Mouse (Mus musculus): Measurements from ENCODE around the gene Ccdc125.

Gene Ccdc125

DNA sequence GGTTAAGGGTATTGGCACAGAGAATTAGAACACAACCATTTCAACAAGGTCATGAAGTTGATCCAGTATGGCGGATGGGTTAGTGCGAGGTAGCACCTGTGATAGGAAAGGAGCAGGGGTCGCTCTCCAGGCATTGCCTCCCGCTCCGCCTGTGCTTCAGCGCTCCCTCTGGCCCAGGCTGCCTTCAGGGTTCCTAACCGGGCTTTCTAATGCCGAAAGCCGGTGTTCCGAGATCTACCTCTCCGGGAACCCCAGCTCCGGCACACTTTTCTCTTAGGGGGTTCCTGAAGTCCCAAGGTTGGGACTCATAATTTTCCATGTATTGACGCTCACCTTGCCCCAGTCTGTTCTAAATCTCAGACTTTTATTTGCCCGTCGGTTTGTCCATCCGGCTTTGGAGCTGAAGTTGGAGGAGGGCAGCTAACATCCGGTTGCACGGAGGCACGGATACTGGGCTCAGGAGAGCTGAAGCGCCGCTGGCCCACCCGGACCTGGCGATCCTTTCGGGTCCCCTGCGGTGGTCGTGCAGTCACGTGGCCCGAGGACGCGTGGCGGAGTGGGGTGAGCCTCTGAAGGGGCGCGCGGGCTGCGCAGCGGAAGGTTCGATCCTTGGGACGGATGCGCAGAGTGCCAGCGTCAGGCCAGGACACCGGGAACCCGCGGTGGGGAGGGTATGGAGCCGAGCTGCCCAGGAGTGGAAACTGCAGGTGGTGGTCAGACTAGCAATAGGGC lies at the start of gene Ccdc125:
Gene Ccdc125, plus strand, starts transcription at position 427 of the 732 bp plus-strand sequence.
- DNase-seq (ENCODE audit: low spot score): peak; percentile 2

DNA sequence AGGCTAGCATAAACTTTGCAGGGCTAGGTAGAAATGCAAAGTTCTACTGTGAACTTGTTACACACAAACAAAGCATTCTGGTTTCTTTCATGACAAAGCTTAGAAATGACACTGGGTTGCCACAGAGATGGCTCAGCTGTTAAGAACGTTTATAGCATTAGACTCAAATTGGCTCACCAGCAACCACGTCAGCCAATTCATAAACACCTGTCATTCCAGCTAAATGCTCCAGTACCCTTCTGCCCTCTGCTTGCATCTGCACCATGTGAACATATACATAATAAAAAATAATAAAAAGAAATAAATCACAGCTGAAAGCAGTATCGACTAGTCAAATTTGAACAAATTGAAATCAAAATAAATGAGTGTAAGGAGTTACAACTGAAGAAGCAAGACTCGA lies 47.3 kb upstream of the Ccdc125 start:
- no peak for DNase-seq (ENCODE audit: low spot score)

DNA sequence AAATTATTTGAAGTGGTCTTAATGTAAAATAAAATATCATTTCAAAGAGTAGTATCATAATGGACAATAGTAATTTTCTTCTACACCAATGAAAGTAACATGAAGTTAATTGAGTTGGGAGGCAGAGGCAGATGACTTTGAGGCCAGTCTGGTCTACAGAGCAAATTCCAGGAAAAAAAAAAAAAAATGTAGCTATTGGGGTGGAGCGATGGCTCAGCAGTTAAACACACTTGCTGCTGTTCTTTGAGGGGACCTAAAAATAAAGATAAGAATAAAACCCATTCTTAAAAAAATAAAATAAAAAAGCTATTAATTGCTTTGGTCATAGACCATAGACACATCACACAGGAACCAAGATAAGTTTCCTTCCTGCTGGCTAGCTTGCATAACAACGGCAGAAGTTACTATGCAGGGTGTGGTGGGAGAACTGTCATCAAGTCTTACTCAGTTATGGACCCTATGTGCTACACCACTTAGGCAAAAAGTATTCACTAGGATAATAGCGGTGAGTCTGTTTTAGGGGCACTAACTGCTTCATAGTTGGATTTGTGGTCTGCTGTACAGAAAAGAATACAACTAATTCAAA lies 35.3 kb upstream of the Ccdc125 start:
- no peak for DNase-seq (ENCODE audit: low spot score)

DNA sequence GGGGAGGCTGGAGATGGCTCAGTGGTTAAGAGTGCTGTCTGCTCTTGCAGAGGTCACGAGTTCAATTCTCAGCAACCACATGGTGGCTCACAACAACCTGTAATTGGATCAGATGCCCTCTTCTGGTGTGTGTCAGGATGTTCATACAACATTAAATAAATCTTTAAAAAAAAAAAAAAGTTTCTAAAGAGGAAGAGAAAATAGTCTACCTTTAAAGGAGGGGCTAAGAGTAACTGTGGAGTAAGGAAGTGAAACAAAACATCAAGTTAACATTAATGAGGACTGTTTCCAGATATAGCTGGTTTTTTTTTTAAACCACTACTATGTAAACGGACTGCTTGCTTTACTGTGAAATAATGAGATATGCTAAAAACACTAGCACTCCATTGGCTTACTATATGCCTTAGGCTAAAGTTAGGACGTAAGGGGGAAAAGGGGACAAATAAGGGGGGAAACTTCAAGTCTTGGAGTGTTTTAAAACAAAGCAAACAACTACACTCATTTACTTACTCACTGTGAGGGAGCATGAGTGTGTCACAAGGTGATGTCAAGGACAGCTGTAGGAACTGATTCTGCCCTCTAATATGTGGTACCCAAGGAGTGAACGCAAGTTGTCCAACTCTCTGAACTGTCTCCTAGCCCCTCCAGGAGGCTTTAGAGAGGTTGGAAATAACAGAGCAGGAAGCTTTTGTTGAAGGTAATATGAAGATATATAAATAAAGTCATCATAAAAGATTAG lies 26.9 kb upstream of the Ccdc125 start:
- DNase-seq (ENCODE audit: low spot score): no peak

DNA sequence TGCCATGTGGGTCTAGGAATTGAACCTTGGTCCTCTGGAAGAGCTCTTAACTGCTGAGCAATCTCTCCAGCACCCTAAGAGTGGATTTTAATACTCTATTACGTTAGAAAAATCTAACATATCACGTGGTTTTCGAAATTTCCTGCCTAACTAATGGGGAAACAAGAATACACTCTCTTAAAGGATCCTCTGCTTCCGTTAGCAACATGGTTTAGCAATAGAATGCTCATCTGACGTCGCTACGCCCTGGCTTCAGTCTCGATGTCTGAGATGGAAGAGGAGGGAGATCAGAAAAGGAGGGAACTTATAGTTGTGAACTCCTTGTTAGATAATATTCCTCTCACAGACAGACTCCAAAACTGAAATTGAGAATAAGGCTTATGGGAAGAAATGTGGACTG lies 21.3 kb upstream of the Ccdc125 start:
- no peak for DNase-seq (ENCODE audit: low spot score)

DNA sequence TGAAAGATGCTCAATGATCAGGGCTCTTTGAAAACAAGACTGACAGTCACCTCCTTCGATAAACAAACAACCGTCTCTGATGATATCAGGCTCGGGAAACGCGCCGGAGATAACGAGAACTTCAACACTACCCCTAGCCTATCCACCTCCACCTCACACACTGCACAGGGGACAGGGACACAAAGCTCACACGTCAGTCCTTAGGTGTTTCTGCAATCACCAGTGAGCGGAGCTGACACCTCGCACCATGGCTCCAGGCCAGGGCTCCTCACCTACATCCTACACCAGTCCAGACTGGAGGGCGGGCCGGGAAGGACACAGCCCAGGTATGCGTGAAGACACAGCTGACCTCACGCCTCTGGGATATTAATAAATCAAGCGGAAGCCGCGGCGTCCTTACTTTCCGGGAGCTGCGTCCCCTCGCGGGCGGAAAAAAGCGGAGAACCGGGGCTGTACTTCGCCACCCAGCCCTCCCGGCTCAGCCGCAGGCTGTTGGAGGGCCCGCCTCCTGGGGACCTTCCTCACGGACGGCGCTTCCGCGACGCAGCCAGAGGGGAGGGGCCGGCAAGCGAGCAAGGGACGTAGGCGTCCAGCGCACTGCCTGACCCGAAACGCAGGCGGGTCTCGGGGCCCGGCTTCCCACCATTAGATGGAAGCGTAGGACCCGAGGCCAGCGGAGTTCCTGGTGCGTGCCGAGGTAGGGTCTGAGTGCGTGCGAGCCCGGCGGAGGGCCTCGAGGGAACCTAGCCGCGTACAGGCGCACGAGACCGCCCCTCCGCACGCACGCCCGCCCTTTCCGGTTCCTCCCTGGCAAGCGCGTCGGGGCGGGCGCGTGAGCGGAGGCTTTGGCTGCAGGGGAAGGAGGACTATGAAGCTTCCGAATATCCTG lies 18.7 kb upstream of the Ccdc125 start, which contains the start of the genes Ak6 and Rad17:
Gene Ak6, plus strand, starts transcription at position 430 of the 889 bp plus-strand sequence.
Gene Rad17, minus strand, starts transcription at position 502 of the 889 bp plus-strand sequence.
- DNase-seq (ENCODE audit: low spot score): peak; percentile 94

DNA sequence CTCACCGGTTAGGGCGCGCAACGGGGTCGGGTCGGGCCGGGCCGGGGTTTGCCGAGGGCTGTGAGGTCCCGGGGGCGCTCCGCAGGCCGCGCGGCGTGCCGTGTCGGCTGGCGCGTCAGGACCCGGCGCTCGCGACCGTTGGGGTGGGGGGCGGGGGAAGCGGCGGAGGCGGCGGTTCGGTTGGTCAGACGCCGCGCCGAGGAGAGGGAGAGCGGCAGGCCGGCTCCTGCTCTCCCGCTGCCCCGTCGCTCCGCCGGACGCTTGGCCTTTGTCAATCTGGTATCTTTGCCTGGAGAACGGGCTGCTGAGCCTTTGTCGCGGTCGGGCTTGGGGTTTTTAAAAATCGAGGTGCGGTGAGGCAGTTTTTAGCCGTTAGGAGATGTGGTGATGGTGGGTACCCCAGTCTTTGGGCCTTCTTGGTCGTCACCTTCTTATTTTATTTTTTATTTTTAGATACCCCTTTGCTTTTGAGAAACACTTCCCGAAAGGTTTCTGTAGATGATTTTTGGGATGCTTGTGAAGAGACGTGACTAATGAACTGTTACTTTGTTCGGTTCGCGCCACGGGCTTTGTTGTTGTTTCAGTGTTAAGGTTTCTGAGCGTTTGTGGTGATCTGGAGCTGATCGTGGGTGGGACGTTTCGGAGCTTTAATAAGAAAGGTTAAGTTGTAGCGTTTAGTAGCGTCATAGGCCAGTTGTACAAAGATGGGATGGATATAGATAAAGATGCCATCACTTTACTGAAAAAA lies 17.9 kb upstream of the Ccdc125 start, which contains the start of gene Taf9:
Gene Taf9, plus strand, starts transcription at position 141 of the 748 bp plus-strand sequence.
- DNase-seq (ENCODE audit: low spot score): no peak

DNA sequence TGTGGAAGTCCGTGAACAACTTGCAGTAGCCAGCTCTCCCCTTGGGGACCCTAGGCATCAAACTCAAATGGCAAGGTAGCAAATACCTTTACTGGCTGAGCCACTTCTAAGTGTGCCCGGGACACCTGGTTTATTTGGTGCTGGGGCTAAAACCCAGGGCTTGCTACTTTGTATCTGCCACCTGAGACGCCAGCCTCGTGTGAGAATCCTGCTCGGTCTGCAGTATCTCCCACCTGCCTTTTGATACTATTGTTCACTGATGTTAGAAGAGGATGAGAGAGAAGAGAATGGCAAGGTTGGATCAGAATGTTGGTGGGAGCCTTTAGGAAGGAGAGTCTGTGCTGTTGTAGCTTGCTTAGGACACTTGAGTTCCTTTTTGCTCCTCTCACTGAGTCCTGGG lies 11.4 kb upstream of the Ccdc125 start:
- DNase-seq (ENCODE audit: low spot score): no peak

DNA sequence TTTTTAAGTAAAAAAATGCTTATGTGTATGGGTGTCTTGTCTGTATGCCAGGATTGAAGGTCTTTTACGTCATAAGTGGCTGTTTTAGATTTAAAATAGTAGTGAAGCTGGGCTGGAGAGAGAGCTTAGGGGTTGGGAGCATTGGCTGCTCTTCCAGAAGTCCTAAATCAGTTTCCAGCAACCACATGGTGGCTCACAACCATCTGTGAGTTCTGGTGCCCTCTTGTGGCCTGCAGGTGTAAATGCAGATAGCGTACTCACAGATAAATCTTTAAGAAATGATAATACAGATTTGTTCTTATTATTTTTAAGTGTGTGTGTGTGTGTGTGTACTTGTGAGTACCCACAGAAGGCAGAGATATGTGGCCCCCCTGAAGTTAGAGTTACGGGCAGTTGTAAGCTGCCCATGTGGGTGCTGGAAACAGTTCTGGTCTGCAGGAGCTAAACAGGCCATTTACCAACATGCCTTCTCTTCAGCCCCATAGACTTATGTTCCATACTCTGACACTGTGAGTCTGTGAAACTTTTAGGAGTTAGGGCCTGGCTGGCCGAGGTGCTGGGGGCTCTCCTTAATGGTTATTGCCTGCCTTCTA lies 9.6 kb upstream of the Ccdc125 start:
- peak; percentile 20 for DNase-seq (ENCODE audit: low spot score)

DNA sequence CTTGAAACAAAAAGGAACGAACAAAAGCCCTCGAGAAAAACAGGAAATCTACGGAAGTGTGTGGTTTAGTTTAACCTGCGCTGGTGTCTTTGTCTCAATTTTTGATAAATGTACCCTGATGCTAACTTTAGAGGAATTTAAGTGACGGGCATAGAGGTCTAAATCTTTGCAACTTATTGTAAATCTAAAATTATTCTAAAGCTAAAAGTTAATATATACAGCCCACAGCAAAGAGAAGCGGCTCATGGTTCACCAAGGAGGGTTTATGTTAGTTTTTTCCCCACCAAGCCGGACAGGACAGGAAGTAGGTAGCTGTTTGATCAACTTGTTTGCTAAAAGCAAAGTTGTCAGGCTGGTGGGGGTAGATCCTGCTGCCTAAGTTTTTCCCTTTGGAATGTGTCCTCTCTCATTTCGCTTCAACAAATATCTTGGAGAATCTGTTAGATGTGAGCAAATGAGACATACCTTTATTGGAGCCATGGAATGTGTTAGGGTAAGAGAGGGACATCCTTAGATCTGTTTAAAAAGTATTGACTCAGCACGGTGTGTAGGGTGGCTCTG lies 744 bp downstream of the Ccdc125 start:
- DNase-seq (ENCODE audit: low spot score): no peak

DNA sequence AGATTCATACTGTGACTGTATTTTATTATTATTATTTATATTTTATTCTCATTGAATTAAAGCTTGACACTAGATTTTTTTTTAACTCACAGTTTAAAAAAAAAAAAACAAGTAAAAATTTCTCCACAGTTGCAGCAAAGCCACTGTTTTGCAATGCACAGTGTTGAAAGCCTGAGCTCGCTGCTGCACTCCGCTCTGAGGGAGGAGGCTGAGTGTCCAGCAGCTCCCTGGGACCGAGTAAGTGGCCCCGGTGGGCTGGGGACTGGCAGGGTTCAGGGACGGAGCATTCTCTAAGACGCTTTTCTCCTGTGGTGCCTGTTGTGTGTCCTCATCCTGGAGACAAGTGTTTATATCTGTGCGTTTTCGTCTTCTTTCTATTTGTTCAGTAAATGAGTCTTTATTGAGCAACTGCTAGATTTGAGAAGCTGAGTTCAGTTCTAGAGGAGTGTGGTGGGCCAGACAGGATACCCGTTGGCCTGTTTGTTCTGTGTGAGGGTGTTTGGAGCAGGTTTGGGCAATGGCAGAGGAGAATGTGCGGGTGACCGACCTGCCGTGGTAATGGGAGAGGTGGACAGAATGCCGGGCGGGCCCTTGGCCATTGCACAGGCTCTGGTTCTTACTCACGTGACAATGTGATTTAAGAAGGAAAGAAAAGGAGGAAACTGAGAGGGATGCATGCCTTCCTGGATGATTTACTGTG lies 6.6 kb downstream of the Ccdc125 start:
- DNase-seq (ENCODE audit: low spot score): no peak

DNA sequence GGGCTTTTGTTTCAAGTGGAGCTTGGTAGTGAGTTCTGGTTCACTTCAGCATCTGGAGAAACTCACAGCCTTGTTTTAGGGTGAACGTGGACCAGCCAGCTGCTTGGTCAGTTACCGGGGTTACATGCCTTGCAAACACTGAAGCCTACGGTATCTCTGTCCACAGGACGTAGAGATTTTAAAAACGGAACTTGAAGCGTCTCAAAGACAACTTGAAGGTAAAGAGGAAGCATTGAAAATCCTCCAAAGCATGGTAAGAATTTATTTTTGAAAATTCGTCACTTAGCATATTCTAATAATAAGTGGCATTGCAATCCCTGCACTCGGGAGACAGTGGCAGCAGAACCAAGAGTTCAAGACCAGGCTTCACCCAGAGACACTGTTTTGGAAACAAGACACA lies 12.1 kb downstream of the Ccdc125 start:
- no peak for DNase-seq (ENCODE audit: low spot score)

DNA sequence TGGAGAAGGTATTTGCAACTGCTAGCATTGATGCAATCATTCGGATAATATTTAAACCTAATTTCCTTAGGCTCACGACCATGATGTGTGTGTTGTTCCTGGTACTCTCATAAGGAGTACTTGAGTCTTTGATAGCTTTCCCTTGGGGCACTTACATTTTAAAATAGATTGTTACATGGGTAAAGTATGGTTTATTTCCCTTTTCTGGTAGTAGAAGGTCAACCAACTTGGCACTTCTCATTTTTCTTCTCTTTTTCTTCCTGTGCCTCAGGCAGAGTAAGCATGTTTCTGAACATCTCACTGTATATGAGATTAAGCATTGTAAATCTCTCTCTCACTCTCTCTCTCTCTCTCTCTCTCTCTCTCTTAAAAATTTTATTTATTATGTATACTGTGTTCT lies 13.3 kb downstream of the Ccdc125 start:
- DNase-seq (ENCODE audit: low spot score): no peak

DNA sequence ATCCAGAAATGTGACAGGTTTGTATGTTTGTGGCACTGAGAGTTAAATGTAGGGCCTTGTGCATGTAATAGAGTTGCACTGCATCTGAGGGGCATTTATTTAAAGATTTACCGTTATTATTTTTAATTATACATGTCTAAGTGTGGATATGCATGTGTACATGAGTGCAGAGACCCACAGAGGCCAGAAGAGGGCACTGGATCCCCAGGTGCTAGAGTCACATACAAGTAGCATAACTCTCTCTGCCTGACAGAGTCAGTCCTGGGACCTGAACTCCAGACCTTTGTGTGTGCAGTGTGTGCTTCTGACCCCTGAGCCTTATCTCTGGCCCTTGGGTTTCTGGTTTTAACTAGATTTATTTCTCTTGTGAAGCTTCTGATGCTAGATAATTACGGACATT lies 14.8 kb downstream of the Ccdc125 start:
- DNase-seq (ENCODE audit: low spot score): peak; percentile 7

DNA sequence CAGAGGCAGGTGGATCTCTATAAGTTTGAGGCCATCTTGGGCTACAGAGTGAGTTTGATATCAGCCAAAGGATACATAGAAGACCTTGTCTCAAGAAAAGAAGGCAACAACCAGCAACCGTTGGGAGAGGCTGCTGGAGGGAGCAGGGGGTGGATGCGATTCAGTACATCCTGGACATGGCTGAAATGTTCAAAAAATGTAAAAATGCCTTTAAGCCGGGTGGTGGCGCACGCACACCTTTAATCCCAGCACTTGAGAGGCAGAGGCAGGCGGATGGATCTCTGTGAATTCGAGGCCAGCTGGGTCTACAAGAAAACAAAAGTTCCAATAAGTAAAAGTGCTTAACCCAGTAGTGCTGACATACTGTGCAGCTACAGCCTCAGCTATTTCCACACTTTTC lies 18.0 kb downstream of the Ccdc125 start:
- DNase-seq (ENCODE audit: low spot score): no peak

DNA sequence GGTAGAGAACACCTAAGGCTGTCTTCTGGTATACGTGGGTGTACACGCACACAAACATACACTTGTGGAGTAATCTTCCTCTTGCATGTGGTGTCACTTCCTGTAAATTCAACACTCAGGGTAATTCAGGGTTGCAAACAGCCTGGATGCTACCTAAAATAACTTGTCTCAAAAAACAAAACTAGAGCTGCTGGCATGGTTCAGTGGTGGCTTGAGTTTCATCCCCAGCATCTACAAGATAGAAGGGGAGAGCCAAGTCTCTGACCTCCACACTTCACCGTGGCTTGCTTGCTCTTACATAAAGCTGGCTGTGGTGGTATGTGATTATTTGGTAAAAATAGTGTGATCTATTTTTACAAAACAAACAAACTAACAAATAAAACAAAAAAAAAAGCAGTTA lies 28.0 kb downstream of the Ccdc125 start:
- DNase-seq (ENCODE audit: low spot score): no peak

DNA sequence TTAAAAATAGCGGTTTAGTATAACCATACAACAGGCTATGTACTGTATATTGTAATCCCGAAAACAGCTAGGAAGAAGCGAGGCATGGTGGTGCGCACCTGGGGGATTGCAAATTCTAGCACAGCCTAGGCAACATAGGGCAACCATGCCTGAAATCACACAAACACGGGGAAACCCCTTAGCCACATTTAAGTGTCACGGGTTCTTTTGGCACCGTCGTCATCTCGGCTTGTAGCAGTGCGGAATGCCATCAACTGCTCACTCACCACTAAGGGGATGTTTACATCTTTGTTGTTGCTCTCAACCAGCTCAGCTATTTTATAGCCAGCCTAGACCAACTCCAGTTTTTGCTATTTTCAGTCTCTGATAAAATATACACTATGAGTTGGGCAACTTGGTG lies 29.3 kb downstream of the Ccdc125 start:
- no peak for DNase-seq (ENCODE audit: low spot score)

DNA sequence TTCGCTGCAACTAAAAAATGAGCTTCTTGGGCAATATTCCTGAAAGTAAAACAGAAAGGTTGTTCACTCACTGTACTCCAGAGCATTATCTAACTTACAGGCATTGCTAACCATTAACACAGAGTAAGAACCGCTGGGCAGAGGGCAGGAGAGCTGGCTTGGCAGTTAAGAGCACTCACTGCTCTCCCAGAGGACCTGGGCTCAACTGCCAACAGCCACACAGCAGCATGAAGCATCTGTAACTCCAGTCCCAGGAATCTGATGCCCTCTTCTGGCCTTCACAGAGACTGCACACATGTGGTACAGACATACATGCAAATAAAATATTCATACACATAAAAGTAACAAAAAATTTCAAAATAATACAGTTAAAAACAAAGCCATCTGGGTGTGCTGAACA lies 34.0 kb downstream of the Ccdc125 start:
- no peak for DNase-seq (ENCODE audit: low spot score)

DNA sequence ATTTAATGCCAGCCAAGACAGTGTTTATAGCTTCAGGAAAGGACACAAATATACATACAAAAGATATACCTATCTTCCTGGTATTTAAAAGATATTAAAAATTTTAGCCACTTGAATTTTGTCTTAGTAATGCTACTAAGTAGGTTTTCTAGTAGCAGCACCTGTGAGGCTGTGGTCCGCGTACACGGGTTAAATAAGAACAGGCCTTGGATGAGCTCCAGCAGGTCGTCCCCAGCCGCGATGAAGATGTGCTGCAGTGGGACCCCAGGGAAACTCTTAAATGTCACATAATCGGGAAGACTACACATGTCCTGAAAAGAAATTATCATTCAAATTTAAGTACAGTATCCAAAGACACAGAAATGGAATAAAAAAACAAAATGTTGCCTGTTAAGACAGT lies 36.7 kb downstream of the Ccdc125 start:
- no peak for DNase-seq (ENCODE audit: low spot score)

DNA sequence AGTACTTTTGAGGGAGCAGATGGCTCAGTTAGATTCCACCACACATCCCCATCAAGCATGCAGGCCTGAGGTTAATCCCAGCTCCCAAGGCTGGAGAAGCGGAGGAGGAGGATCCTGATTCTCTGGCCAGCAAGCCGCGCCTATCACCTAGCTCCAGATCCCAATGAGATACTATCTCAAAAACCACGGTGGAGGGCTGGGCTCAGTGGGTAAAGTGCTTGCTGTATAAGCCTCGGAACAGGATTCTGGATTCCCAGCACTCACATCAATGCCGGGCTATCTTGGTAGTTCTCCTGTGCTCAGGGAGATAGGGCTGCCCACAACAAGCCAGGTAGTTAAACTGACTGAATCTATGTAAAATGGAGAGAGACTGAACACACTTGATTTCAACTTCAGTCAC lies 46.0 kb downstream of the Ccdc125 start:
- no peak for DNase-seq (ENCODE audit: low spot score)

Measured in spleen, adult 12 weeks (tissue).